ENCODE assay signal across 8 mouse cellular contexts in the genomic region with DNA sequence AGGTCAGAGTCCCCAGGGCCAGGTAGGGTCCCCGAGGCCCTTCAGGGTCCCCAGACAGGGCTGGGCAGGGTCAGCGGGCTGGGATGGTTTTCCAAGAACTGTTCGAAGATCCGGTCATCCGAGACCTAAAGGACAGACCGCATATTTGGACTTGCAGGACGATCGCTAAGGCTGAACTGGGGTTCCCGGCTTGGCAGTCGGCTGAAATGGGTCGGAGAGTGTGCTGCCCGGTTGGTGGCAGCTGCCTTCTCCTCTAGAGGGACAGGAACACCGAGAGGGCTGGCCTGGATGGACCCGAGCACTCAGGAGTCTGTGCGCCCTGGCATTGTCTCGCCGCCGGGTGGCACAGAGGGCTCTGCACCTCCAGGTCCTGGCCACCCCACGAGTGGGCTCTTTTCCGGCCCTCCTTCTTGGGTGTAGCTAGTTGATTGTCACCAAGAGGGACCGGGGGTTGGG. TPM values are rescaled to one million over a fixed set of nuclear protein-coding genes. Genes with fewer than 3 reads are reported as not detected.
DNase-seq lines count a peak whose midpoint lies in the region; ATAC-seq lines count a peak whose summit lies in the region.

No protein-coding gene starts in this region.

- peak; percentile 39 for ATAC-seq in hindbrain, embryonic 15.5 days (ENCODE audit: low FRiP score, low read depth)

- H3K27ac ChIP-seq in hindbrain, embryonic 15.5 days (replicated peaks), result peak overlapping the region; percentile 84
- no peak overlapping the region for H3K27ac ChIP-seq in macrophage

- peaks cover 51% of the 10 kb centered on the region for H3K4me1 ChIP-seq in hindbrain, embryonic 15.5 days (replicated peaks)

- no peaks in the 10 kb centered on the region for H3K9me3 ChIP-seq in hindbrain, embryonic 15.5 days

- H3K9ac ChIP-seq in hindbrain, embryonic 15.5 days, result peak overlapping the region; percentile 93

- H3K79me2 ChIP-seq in macrophage (ENCODE audit: inconsistent target), result no peaks in the 10 kb centered on the region

- H3K36me3 ChIP-seq in hindbrain, embryonic 15.5 days, result no peaks in the 10 kb centered on the region
- H3K36me3 ChIP-seq in macrophage (ENCODE audit: inconsistent target), result no peaks in the 10 kb centered on the region

- WGBS in hindbrain, embryonic 15.5 days, result under 1% methylated on average over 21 of the region's 21 CpGs
- 4% methylated on average over 21 of the region's 21 CpGs for WGBS in macrophage (ENCODE audit: missing documents)

- DNase-seq in adipocyte (ENCODE audit: low spot score), result peak; percentile 72
- DNase-seq in cerebellum, postnatal 25 days, result peak; percentile 76 to 80
- peak; percentile 57 to 58 for DNase-seq in gastrocnemius, adult 8-10 months (ENCODE audit: low spot score in 2 of 2)
- peak; percentile 54 to 81 for DNase-seq in left cerebral cortex, postnatal 10 days (ENCODE audit: extremely low spot score in 1 of 2, low spot score in 2 of 2)
- peak; percentile 48 to 57 for DNase-seq in right cerebral cortex, adult 2 months (ENCODE audit: low spot score in 2 of 2)
- DNase-seq in urinary bladder, postnatal 25 days (ENCODE audit: low spot score), result peak; percentile 50

- no peaks in the 10 kb centered on the region for H3K27me3 ChIP-seq in hindbrain, embryonic 15.5 days

- H3K4me3 ChIP-seq in hindbrain, embryonic 15.5 days, result peak overlapping the region; percentile 88
- H3K4me3 ChIP-seq in macrophage (ENCODE audit: inconsistent target), result peak overlapping the region; percentile 27

- intact Hi-C loops in left cerebral cortex, postnatal 10 days (cut with DNase I), result loop anchor here (5.0 kb wide), 1 partner anchor 78 kb away; no protein-coding TSS in a partner anchor

- peak overlapping the region; percentile 83 for H3K4me2 ChIP-seq in hindbrain, embryonic 15.5 days

RNA-seq across cellular contexts. Expression of a gene that starts 0.7 kb away (rescaled TPM):
- total RNA-seq in gastrocnemius, adult 8-10 months (2022), result 1 to 10 TPM; 5.5 to 7.5 (median 5.8) TPM
- polyA plus RNA-seq in hindbrain, embryonic 15.5 days (2015; fragmentation: Nextera tagmentation; extraction: Ambion mirVana), result 67.5 and 73.2 TPM in 2 replicates
- 100 to 1,000 TPM; 110 to 127 TPM for total RNA-seq in left cerebral cortex, postnatal 10 days (2021)
- 1 to 10 TPM in 20 of 26 experiments, under 1 TPM in 6; 0.46 to 4.7 (median 1.8) TPM for total RNA-seq in macrophage (2018; cell fraction: chromatin; rRNA removed)
- 1 to 10 TPM in 2 of 26 experiments, under 1 TPM in 24; 0.34 to 1.2 (median 0.67) TPM for total RNA-seq in macrophage (2018; cell fraction: cytosol; rRNA removed)
- total RNA-seq in macrophage (2018; cell fraction: nucleus; rRNA removed), result 1 to 10 TPM in 14 of 26 experiments, under 1 TPM in 12; 0.50 to 3.5 (median 1.2) TPM
- polyA plus RNA-seq in macrophage (2018), result 0.36 to 0.86 TPM (median 0.67 TPM) in 3 replicates

Comparison
In these comparisons a context has a peak if more than half of its experiments do, and no peak if none do; other contexts are left out.
1. RNA of a gene that starts 0.7 kb away (total RNA-seq): 110 to 127 TPM in left cerebral cortex, postnatal 10 days; 5.5 to 7.5 TPM in gastrocnemius, adult 8-10 months; every median in the first group is over 10 times any median in the second.
2. Peak in every context shown above with its lines, with median percentiles within 50 percentile points of each other: DNase-seq.